Mouse (Mus musculus) kidney, adult 9 months (tissue): ENCODE data around the gene Gm13539.
A peak's percentile ranks its signal among the peaks of the same experiment; 100 is the strongest.
"Not testable (repeated sequence)": the region's sequence is repeated elsewhere in the genome, so short reads cannot be mapped to it uniquely, and the experiment has no call there.

Experiments
- DNase-seq: peaks from one replicate; pipeline ENCODE4 v3.0.0; 2022

Gm13539 gene

DNA sequence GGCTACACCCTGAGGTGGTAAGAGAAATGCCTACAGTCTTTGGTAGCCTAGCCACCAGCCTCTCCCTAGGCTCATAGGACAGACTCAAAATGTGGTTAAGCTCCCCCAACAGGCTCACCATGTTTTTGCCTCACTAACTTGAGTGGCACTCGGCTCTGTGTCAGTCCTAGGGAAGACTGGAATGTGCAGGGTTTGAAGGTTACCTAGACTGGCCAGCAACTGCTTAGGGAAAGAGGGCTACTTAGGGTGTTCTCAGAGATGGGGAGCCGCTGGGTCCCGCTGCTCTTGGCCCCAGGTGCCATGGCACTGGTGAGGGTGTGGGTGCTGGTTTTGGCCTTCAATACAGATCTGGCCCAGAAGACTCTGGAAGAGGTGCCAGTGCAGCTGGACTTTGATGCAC lies at the start of gene Gm13539:
TSS of gene Gm13539 (plus strand) at position 301 of the 400 bp plus-strand sequence.
- no peak for DNase-seq

DNA sequence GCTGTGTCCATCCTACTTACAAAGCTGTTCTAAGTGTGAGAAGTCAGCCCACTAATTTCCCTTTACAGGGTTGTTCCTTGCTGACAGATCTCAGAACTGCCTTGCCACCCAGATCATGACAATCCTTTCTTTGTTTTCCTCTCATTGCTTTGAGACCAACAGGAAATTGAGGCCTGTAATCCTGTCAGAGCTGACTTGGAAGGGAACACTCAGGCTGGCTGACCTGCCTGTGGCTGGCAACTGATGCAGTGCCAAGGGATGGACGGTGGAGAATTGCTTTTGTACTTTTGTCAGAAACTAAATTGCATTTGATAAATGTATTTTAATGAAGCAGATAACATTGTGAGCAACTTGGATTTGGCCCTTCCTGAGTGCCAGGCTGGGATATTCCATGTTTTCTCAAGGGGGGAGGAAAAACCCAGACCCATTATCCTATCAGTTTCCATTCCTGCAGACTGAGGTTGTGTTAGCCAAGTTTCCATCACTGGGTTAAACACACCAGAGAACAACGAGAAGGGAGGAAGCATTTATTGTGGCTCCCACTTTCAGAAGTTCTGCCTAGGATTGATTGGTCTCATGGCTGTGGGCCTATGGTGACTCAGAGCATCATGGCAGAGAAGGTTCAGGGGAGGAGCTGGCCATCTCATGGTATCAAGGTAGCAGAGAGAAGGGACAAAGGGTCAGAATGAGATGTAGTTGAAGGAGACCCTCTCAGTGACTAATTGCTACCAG lies 48.7 kb upstream of the Gm13539 start:
- DNase-seq: no peak

DNA sequence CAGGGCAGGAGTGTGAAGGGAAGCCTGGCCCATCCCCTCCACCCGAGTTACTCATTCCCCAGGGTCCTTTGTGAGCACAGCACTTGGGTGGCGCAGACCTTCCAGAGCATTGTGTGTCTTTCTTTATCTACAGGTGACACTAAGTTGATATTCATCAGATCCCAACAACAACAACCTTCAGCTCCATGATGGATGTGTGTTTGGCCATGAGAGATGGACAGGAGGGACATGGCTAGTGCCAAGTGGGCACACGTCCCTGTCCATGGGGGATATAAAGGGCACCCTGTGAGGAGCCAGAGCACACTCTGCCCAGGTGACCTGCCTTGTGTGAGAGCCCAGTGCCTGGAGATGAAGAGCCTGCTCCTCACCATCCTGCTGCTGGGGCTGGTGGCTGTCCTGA lies 45.3 kb upstream of the Gm13539 start, which contains the start of gene Obp2b:
TSS of gene Obp2b (plus strand) at position 301 of the 400 bp plus-strand sequence.
- not testable (repeated sequence) for DNase-seq

GRCm38 (mm10) chr2:25741671-25742070 lies 40.4 kb upstream of the Gm13539 start:
- DNase-seq: no peak

- peak; percentile 52 for DNase-seq
Measured at GRCm38 (mm10) chr2:25754201-25754600, 27.9 kb upstream of the Gm13539 start.

GRCm38 (mm10) chr2:25758064-25758625 lies 23.9 kb upstream of the Gm13539 start:
- no peak for DNase-seq

DNA sequence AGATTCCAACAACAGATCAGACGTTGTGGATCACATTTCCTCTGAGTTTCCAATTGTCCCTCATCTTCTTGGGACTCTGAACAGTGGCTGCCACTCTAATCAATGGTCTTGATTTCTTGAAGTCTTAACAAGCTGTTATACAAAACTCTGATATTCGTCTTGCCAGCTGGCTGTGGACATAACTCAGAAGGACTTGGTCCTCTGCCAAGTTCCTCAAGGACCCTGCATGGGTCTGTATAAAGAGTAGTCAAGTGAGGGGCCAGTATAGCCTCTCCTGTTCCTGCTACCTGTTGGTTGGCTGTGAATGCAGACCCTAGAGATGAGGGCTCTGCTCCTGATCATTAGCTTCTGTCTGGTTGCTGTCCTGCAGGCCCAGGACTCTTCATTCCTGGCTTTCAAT lies 16.8 kb upstream of the Gm13539 start, which contains the start of gene Lcn3:
TSS of gene Lcn3 (plus strand) at position 301 of the 400 bp plus-strand sequence.
- DNase-seq: no peak

DNA sequence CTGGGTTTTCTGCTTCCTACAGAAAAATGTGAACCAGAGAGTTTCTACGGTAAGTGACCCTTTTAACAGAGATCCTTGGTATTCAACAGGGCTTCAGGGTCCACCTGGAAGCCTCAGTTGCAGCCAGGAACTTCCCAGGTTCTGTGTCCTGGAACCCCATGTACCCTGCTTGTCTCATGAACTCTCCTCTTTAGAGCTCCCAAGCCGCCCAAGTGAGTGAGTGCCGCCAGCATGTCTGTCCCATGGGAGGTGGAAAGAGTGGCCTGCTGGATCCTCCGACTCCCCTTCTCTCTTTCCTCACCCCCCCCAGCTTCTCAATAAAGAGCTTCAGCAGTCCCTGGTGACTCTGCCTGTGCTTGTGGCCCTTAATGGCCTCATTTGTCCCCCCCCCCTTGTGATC lies 14.3 kb upstream of the Gm13539 start:
- DNase-seq: no peak

DNA sequence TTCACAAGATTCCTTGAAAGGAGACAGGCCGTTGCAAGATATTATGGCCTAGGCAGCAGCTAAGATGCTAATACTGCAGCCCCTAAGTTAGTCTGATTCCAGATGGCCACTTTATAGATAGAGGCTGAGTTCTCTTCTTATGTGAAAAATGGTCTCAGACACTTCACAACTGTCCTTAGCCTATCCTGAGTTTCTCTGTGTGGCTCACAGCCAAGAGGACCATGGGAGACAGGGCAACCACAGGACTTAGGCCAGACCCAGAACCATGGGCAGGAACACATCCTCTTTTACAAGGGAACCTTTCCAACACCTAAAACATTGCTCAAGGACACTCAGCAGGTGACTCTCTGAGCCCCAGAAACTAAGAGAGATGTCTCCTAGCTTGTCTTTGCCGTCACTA lies 8.6 kb upstream of the Gm13539 start:
- no peak for DNase-seq

DNA sequence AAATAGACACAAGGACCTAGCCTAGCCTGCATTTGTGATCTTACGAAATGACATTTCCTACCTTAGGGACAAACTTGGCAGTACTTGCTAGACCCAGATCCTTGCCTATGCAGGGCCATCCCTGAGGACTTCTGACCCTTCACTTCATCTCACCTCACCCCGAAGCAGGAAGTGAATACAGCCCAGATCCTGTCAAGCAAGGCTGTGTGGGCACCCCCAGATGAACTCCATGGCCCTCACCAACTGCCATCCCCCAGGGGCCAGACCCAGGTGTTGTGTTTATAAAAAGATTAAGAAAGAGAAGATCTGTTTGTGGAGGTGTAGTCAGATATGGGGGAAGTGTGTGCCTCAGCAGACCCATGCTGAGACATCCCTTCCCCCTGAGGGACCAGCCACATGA lies 7.4 kb upstream of the Gm13539 start:
- DNase-seq: no peak

- peak; percentile 34 for DNase-seq
Measured at GRCm38 (mm10) chr2:25775991-25776390, 6.1 kb upstream of the Gm13539 start.

- DNase-seq: no peak
Measured at GRCm38 (mm10) chr2:25776717-25777116, 5.3 kb upstream of the Gm13539 start, which contains the start of gene Lcn11. Gene Lcn11 (plus strand): TSS chr2:25777017.

GRCm38 (mm10) chr2:25779076-25779475 lies 3.0 kb upstream of the Gm13539 start:
- no peak for DNase-seq

- no peak for DNase-seq
Measured at GRCm38 (mm10) chr2:25780921-25781320, 1.1 kb upstream of the Gm13539 start.

- no peak for DNase-seq
Measured at GRCm38 (mm10) chr2:25785573-25786322, 3.7 kb downstream of the Gm13539 start.

DNA sequence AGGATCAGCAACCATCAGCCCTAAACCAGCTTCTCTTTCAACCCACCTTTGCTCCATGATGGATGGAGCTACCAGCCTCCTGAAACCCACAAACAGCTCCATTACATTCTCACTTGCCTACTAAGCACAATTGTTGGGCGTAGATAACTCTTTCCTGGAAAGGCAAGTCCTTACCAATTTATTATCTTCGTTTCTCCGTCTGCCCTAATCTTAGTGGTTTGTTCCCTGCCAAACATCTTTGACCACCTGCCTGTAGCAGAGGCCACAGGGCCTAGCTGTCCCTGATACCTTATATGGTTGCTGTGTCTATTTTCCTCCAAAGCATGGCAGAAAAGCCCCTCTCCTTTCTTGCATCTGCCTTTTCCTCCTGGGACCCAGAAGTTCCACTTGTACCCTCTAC lies 7.0 kb downstream of the Gm13539 start:
- DNase-seq: no peak

- no peak for DNase-seq
Measured at GRCm38 (mm10) chr2:25797635-25798034, 15.6 kb downstream of the Gm13539 start.

DNA sequence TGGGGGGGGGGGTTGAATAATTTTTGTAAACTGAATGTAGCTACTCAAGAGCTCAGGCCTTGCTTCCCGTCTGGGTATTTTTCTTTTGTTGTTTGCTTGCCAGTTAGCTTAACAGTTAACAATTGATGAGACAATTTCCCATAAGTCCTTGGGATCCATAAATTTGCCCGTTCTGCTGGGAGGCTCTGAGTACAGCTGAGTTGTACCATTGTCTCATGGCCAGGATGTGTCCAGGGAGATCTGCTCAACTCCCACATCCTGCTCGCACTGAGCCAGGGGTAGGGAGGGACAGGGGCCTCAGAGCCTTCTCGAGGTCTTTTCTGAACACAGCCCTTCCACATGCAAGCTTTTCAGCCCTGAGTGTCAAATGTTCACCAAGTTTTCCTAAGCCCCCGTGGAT lies 16.0 kb downstream of the Gm13539 start:
- DNase-seq: no peak

DNA sequence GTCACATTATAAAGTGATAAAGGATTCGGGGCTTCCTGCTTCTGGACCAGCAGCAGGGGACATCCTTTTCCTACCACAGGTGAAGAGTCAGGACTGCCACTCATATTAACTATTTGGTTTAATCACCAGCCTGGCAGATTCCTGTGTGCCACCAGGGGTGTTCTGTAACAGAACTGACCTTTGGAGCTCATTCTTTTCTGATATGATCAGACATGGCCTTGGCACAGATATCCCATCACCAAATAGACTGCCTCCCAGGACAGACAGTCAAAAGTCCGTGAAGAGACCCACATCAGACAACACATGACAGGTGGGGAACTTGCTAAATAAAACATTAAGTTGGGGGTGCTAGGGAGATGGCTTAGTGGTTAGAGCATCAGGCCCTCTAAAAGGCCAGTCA lies 29.7 kb downstream of the Gm13539 start:
- peak; percentile 60 for DNase-seq

- DNase-seq: no peak
Measured at GRCm38 (mm10) chr2:25813364-25813763, 31.3 kb downstream of the Gm13539 start.

- DNase-seq: not testable (repeated sequence)
Measured at GRCm38 (mm10) chr2:25815748-25816147, 33.7 kb downstream of the Gm13539 start, which contains the start of gene Glt6d1. Gene Glt6d1 (minus strand): TSS chr2:25815848.

DNA sequence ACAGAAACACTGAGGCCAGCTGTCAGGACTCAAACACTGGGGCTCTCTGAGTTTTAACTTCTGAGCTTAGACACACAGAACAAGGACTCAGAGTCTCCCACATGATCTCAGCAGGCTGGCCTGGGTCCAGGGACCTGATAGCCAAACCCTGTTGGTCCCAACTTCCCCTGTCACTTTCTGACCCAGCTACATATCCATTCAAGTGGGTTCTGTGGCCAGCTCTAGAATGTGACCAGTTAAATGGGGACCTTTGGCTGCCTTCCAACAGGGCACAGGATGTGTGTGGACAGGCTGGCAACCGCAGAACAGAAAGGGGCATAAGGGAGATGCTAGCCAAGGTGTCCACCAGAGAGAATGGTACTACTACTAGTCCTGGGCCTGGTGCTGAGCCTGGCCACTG lies 40.7 kb downstream of the Gm13539 start, which contains the start of gene Lcn9:
TSS of gene Lcn9 (plus strand) at position 348 of the 400 bp plus-strand sequence.
- no peak for DNase-seq

DNA sequence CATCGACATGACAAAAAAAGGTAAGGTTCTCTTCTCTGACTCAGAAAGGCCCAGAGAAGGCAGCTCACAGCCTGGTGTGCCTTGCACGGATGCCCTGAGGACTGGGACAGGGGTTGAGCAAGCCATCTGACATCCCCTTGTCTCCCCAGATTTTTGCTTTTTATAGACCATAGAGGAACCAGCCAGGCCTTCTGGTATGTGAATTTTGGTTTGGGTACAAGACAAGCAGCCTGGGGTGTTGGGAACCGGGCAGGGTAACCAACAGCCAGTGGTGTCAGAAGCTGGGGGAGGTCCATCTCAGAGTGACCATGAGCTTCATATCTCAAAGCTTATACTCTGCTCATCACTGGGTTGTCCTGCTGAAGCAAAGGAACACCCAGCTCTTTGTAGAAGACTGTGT lies 42.7 kb downstream of the Gm13539 start:
- DNase-seq: no peak
